Mouse (Mus musculus) forebrain, embryonic 14.5 days (tissue): ENCODE data around the gene Plekhj1. TPM values are rescaled to one million over a fixed set of nuclear protein-coding genes. Genes with fewer than 3 reads are reported as not detected.
A peak's percentile ranks its signal among the peaks of the same experiment; 100 is the strongest.

ENCODE experiments used
- ATAC-seq: fragments of 200-750 bp; cut with Nextera tagmentation; 2 replicates; pipeline ENCODE4 v1.8.0; 2017; ENCODE audit warnings: mild to moderate bottlenecking, moderate library complexity
- DNase-seq: peaks from one replicate; pipeline ENCODE4 v3.0.0-alpha.2; 2015; ENCODE audit warnings: low spot score
- H3K27ac ChIP-seq: fragments of 300-500 bp; sonication (generic); 2 replicates; pipeline ENCODE4 v1.5.1; 2014; ENCODE audit warnings: low read depth, mild to moderate bottlenecking, control low read depth, low read length, moderate library complexity
- H3K27me3 ChIP-seq: fragments of 300-500 bp; sonication (generic); replicated peaks from 2 replicates; pipeline ENCODE4 v1.6.1; 2014; ENCODE audit warnings: low read length, control low read depth, mixed read lengths; ENCODE audit not compliant: control insufficient read depth, insufficient read depth
- H3K36me3 ChIP-seq: fragments of 300-500 bp; sonication (generic); 2 replicates; pipeline ENCODE4 v1.6.1; 2014; ENCODE audit warnings: low read length, control low read depth; ENCODE audit not compliant: control insufficient read depth, insufficient read depth
- H3K4me1 ChIP-seq: fragments of 300-500 bp; sonication (generic); 2 replicates; pipeline ENCODE4 v1.6.1; 2014; ENCODE audit warnings: antibody characterized with exemption, low read length, control low read depth; ENCODE audit not compliant: control insufficient read depth, insufficient read depth
- H3K4me2 ChIP-seq: fragments of 300-500 bp; sonication (generic); 2 replicates; pipeline ENCODE4 v1.6.1; 2014; ENCODE audit warnings: mild to moderate bottlenecking, control low read depth, low read length
- H3K4me3 ChIP-seq: fragments of 300-500 bp; sonication (generic); 2 replicates; pipeline ENCODE4 v1.5.1; 2014; ENCODE audit warnings: low read depth, low read length, control low read depth
- H3K9ac ChIP-seq: fragments of 300-500 bp; sonication (generic); 2 replicates; pipeline ENCODE4 v1.6.1; 2014; ENCODE audit warnings: mild to moderate bottlenecking, low read length, control low read depth, moderate library complexity
- H3K9me3 ChIP-seq: fragments of 300-500 bp; sonication (generic); replicated peaks from 2 replicates; pipeline ENCODE4 v1.6.1; 2016; ENCODE audit warnings: low read length, control low read depth, mixed read lengths; ENCODE audit not compliant: control insufficient read depth
- WGBS: fragments of 180-500 bp; shearing (Covaris S2); extraction: QIAGEN DNeasy Blood & Tissue Kit; methylation state at CpG from one replicate; pipeline ENCODE4 v1.1.7; 2014; 5-methylcytosine and 5-hydroxymethylcytosine counted together
- polyA plus RNA-seq: library from polyadenylated mRNA; unstranded; fragments of >200 nt; fragmentation: Nextera tagmentation; extraction: Ambion mirVana; gene quantifications from 2 replicates; pipeline ENCODE4 v1.2.1, GENCODE M21; 2014

The Plekhj1 gene
- polyA plus RNA-seq, 1 experiment from 2014 or later = 140 TPM

DNA sequence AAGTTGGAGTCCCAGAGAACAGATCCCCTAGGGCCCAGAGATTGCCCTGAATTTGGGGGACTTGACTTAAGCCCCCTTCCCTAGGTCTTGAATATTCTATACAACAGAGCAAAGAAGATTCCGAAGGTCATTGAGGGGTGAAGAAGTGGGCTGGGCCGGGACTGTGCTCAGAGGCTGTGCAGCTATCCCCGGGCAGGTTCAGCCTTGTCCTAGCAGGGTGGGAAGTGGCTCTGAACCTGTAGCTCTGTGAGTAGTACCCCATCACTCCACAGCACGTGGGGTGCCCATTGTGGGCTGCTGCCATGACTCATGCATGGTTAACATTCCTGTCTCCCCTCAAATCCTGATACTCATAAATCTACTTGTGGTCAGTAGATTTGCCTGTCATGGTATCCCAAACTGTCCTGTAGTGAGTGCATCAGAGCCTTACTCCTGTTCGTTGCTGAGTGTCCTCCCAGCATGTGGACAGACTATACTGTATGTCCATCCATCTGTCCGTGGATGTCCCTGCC, 22.0 kb downstream of the Plekhj1 start:
- H3K9me3 ChIP-seq = no peaks in the 10 kb centered on the region
- WGBS = 88% methylated on average over 6 of the region's 6 CpGs
- H3K9ac ChIP-seq = no peak overlapping the region
- peaks cover 98% of the 10 kb centered on the region for H3K36me3 ChIP-seq
- H3K4me1 ChIP-seq = no peaks in the 10 kb centered on the region
- DNase-seq (no peak), ATAC-seq (no peak)
- H3K4me2 ChIP-seq = no peak overlapping the region
- no peaks in the 10 kb centered on the region for H3K27me3 ChIP-seq
- no peak overlapping the region for H3K27ac ChIP-seq
- H3K4me3 ChIP-seq = no peak overlapping the region

DNA sequence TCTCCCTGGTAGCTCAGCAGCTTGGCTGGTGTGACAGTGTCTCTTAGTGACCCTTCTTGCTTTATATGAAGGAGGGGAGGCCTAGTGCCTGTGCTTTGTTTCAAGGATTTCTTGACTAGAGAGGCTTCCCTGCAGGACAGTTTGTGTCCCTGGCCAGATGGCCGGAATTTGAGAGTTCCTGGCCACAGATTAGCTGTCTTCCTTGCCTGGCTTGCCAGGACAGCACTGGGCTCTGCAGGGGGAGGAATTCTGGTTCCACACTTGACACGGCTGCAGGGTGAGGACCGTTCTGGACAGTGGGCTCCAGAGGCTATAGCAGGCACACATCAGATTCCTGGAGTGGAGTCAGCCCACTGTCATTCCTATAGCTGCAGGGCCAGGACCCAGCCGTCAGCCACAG, 22.7 kb downstream of the Plekhj1 start:
- WGBS = 91% methylated on average over 4 of the region's 4 CpGs
- ATAC-seq (no peak), DNase-seq (no peak)
- Histone ChIP-seq H3K4me3 (no peak overlapping the region), H3K4me1 (no peaks in the 10 kb centered on the region), H3K27ac (no peak overlapping the region), H3K9ac (no peak overlapping the region), H3K9me3 (no peaks in the 10 kb centered on the region), H3K4me2 (no peak overlapping the region), H3K36me3 (peaks cover 98% of the 10 kb centered on the region), H3K27me3 (no peaks in the 10 kb centered on the region)

DNA sequence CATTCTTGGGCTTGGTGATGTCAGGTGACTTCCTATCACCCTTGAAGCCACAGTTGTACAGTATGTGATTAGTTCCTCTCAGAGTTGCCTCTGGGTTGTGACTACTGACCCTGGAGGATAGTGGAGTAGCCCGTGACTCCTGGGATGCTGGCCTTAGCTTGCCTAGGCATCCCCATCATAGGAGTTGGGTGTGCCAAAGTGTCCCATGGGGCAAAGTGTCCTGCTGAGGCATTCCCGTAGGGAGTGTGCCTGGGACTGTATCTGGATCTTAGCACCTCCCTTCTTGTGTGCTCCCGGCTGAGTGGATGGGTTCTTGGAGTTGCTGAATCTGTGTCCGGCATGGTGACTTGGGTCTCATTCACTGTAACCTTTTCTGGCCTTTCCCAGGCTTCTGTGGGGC, 23.4 kb downstream of the Plekhj1 start:
- ATAC-seq = no peak
- no peak overlapping the region for H3K27ac ChIP-seq

DNA sequence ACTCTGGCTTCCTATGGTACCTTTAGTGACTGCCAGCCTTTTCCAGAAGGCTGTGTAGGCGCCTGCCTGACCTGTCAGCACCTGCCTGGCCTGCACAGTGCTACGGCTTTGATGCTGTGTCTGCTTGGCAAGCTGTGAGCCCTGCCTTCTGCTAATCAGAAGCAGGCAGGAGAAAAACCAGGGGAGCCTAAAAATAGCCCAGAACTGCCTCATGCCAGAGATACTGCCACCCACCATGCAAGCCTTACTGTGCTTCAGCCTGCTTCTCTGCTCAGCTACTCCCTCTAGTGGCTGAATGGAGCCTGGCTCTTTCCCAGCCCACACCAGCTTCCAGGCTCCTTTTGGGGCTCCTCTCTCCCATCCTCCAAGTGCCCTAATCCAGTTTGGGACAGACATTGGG, 23.9 kb downstream of the Plekhj1 start:
- 45% methylated on average over 2 of the region's 2 CpGs for WGBS
- no peak overlapping the region for H3K9ac ChIP-seq

More for the DNA sequence above, 23.4 kb downstream of the Plekhj1 start:
- DNase-seq = no peak
- Histone ChIP-seq H3K4me2 (no peak overlapping the region), H3K9me3 (no peaks in the 10 kb centered on the region), H3K4me3 (no peak overlapping the region), H3K36me3 (peaks cover 98% of the 10 kb centered on the region), H3K4me1 (no peaks in the 10 kb centered on the region), H3K9ac (no peak overlapping the region), H3K27me3 (no peaks in the 10 kb centered on the region)
- 92% methylated on average over 4 of the region's 4 CpGs for WGBS

DNA sequence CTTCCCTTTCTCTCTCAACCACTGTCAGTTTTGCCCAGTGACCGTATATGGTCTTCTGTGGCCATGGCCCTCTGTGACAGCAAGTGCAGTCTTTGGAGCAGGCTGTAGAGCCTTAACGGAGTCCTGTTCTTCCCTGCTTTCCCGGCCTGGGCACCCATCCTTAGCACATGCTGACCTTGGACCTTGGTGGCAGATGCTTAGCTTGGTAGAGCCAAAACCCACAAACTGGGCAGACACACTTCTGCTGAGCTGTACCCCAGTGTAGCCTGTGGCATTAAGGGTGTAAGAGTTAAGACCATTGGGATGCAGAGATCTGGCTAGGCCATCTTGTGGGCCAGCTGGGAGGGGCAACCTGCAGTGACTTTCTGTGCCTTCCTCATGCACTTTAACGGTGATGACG, 24.6 kb downstream of the Plekhj1 start:
- peaks cover 97% of the 10 kb centered on the region for H3K36me3 ChIP-seq
- WGBS = 84% methylated on average over 5 of the region's 5 CpGs
- H3K27ac ChIP-seq = peak overlapping the region; percentile 70; the same call in 1 of the 2 replicates
- no peak for DNase-seq
- no peak overlapping the region for H3K4me2 ChIP-seq
- ATAC-seq = no peak
- H3K27me3 ChIP-seq = no peaks in the 10 kb centered on the region
- H3K9ac ChIP-seq = no peak overlapping the region
- H3K4me3 ChIP-seq = no peak overlapping the region
- H3K9me3 ChIP-seq = no peaks in the 10 kb centered on the region
- H3K4me1 ChIP-seq = no peaks in the 10 kb centered on the region

More for the DNA sequence above, 23.9 kb downstream of the Plekhj1 start:
- no peaks in the 10 kb centered on the region for H3K9me3 ChIP-seq
- H3K27me3 ChIP-seq = no peaks in the 10 kb centered on the region
- H3K36me3 ChIP-seq = peaks cover 99% of the 10 kb centered on the region
- H3K4me1 ChIP-seq = no peaks in the 10 kb centered on the region
- ATAC-seq = peak; percentile 72
- H3K4me3 ChIP-seq = no peak overlapping the region
- H3K4me2 ChIP-seq = no peak overlapping the region
- peak overlapping the region; percentile 70 for H3K27ac ChIP-seq
- peak; percentile 78 for DNase-seq

DNA sequence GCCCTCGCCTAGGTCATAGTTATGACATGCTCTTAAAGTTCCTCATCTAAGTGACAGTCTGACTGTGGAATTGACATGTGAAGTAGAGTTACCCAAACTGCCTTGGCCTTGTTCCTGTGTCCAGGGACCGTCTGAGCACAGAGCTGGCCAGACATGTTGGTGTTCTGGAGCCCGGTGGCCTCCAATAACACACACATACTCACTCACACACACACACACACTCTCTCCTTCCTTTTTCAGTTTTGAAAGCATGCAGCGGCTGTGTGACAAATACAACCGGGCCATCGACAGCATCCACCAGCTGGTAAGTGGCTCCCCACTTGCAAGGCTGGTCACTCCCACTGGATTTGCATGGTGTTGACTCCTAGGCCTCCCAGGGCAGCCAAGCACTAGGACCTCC, 30.1 kb downstream of the Plekhj1 start:
- Histone ChIP-seq H3K4me2 (no peak overlapping the region), H3K27me3 (no peaks in the 10 kb centered on the region), H3K4me3 (no peak overlapping the region), H3K27ac (no peak overlapping the region), H3K36me3 (peaks cover 86% of the 10 kb centered on the region), H3K9ac (no peak overlapping the region), H3K4me1 (no peaks in the 10 kb centered on the region), H3K9me3 (no peaks in the 10 kb centered on the region)
- no peak for ATAC-seq
- WGBS = 92% methylated on average over 6 of the region's 6 CpGs
- no peak for DNase-seq

DNA sequence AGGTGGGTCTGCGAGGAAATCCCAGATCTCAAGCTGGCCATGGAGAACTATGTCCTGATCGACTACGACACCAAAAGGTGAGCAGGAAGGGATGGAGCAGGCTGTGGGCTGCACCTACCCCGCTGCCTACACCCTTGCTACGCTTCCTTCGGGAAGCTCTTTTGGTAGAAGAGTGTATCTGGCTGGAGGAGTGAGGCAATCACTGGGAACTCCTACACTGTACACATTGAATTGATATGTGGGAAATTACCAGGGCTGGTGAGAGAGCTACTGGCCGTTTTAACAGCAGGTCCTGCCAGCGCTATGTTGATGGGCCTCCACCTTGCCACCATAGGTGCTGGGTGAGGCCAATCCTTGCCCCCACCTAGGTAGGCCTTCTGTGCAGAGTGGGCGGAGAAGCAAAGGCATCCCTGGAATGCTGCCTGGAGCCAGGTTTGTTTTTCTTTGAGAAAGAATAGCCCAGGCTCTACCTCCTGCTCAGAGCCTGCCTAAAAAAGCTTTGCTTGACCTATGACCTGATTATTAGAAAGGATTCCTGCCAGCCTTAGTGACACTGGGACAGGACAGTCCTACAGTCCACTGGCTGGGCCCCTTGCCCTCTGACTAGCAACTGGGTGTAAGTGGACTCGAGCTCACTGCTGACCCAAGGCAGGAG, 32.1 kb downstream of the Plekhj1 start:
- Histone ChIP-seq H3K4me2 (no peak overlapping the region), H3K9ac (no peak overlapping the region), H3K27ac (no peak overlapping the region), H3K4me1 (no peaks in the 10 kb centered on the region), H3K9me3 (no peaks in the 10 kb centered on the region), H3K36me3 (peaks cover 66% of the 10 kb centered on the region), H3K27me3 (no peaks in the 10 kb centered on the region), H3K4me3 (no peak overlapping the region)
- 87% methylated on average over 10 of the region's 10 CpGs for WGBS
- DNase-seq = no peak
- no peak for ATAC-seq

DNA sequence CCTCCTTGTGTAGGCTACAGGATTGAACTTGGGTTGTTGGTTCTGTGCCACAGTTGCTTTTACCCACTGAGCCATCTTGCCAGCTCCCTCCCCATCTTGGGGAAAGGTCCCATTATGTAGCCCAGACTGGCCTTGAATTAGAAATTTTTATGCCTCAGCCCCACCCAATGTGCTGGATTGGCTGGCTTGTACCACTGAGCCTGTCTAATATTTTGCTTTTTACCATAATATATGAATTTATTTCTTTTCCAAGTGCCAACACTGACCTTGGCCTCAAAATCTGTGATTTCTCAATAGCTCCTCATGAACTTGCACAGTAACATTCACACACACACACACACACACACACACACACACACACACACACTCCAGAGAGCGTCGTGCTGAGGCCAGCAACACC, 32.7 kb downstream of the Plekhj1 start:
- DNase-seq = no peak
- Histone ChIP-seq H3K4me1 (no peaks in the 10 kb centered on the region), H3K27ac (no peak overlapping the region), H3K4me3 (no peak overlapping the region), H3K4me2 (no peak overlapping the region), H3K27me3 (no peaks in the 10 kb centered on the region), H3K9me3 (no peaks in the 10 kb centered on the region), H3K9ac (no peak overlapping the region), H3K36me3 (peaks cover 60% of the 10 kb centered on the region)
- no peak for ATAC-seq
- WGBS = 87% methylated on average over 2 of the region's 2 CpGs

DNA sequence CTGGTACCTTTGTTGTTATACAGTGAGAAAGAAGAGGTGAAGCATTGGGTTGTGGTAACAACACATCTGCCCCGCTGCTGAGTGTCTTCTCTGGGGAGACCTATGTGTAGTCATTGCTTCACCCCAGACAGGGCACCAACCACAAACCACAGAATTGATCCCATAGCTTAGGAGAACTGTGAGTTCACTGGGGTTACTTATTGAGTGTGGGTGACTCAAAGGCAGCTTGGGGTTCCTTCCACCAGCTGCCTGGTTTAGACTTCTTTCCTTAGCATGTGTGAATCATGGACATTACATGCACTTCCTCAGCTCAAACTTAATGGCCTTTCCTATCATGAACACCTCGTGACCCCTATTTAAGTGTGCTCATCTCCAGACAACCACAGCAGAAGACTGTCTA, 34.9 kb downstream of the Plekhj1 start:
- DNase-seq (no peak), ATAC-seq (no peak)
- Histone ChIP-seq H3K4me2 (no peak overlapping the region), H3K27ac (no peak overlapping the region), H3K27me3 (no peaks in the 10 kb centered on the region), H3K9me3 (no peaks in the 10 kb centered on the region), H3K9ac (no peak overlapping the region), H3K36me3 (peaks cover 41% of the 10 kb centered on the region), H3K4me1 (no peaks in the 10 kb centered on the region), H3K4me3 (no peak overlapping the region)
- 84% methylated on average over 2 of the region's 2 CpGs for WGBS
